Mouse (Mus musculus) fat pad, adult 2 months (tissue): ENCODE results near the gene Zg16.
"Not testable (repeated sequence)": the region's sequence is repeated elsewhere in the genome, so short reads cannot be mapped to it uniquely, and the experiment has no call there.

Source experiments
- DNase-seq: peaks from one replicate; pipeline ENCODE4 v3.0.0-alpha.2; 2011; ENCODE audit warnings: low read depth, low spot score; ENCODE audit errors: extremely low read depth

Zg16 gene

GRCm38 (mm10) chr7:127104560-127105332 lies 17.6 kb upstream of the Zg16 start:
- no peak for DNase-seq

- no peak for DNase-seq
Observed at GRCm38 (mm10) chr7:127103960-127104359, 16.8 kb upstream of the Zg16 start.

GRCm38 (mm10) chr7:127102148-127102547 lies 15.0 kb upstream of the Zg16 start:
- DNase-seq = no peak

- no peak for DNase-seq
Observed at GRCm38 (mm10) chr7:127101451-127102016, 14.4 kb upstream of the Zg16 start.

GRCm38 (mm10) chr7:127099528-127099927 lies 12.4 kb upstream of the Zg16 start:
- no peak for DNase-seq

- no peak for DNase-seq
Observed at GRCm38 (mm10) chr7:127098950-127099349, 11.8 kb upstream of the Zg16 start.

GRCm38 (mm10) chr7:127098521-127098920 lies 11.4 kb upstream of the Zg16 start:
- no peak for DNase-seq

- DNase-seq = no peak
Observed at GRCm38 (mm10) chr7:127096456-127096855, 9.3 kb upstream of the Zg16 start.

- DNase-seq = no peak
Observed at GRCm38 (mm10) chr7:127093914-127094313, 6.8 kb upstream of the Zg16 start.

GRCm38 (mm10) chr7:127091114-127091896 lies 4.2 kb upstream of the Zg16 start, which contains the start of gene AI467606:
TSS of gene AI467606 (plus strand) at chr7:127091359.
- DNase-seq = no peak

GRCm38 (mm10) chr7:127090154-127091113 lies 3.3 kb upstream of the Zg16 start:
- DNase-seq = no peak

GRCm38 (mm10) chr7:127088901-127089845 lies 2.0 kb upstream of the Zg16 start:
- no peak for DNase-seq

- no peak for DNase-seq
Observed at GRCm38 (mm10) chr7:127088083-127088482, 955 bp upstream of the Zg16 start.

- DNase-seq = not testable (repeated sequence)
Observed at GRCm38 (mm10) chr7:127085751-127086150, 1.4 kb downstream of the Zg16 start.

GRCm38 (mm10) chr7:127084794-127085193 lies 2.3 kb downstream of the Zg16 start:
- no peak for DNase-seq

GRCm38 (mm10) chr7:127083689-127084088 lies 3.4 kb downstream of the Zg16 start:
- DNase-seq = no peak

GRCm38 (mm10) chr7:127082995-127083394 lies 4.1 kb downstream of the Zg16 start:
- DNase-seq = no peak

- DNase-seq = no peak
Observed at GRCm38 (mm10) chr7:127082271-127082670, 4.9 kb downstream of the Zg16 start.

- DNase-seq = no peak
Observed at GRCm38 (mm10) chr7:127080045-127080444, 7.1 kb downstream of the Zg16 start.

- no peak for DNase-seq
Observed at GRCm38 (mm10) chr7:127077692-127078091, 9.4 kb downstream of the Zg16 start.
